Mouse (Mus musculus): ENCODE results near the gene Gcnt2. TPM values are rescaled to one million over a fixed set of nuclear protein-coding genes. Genes with fewer than 3 reads are reported as not detected.
A peak's percentile ranks its signal among the peaks of the same experiment; 100 is the strongest.
"Not testable (repeated sequence)": the region's sequence is repeated elsewhere in the genome, so short reads cannot be mapped to it uniquely, and the experiment has no call there.

The Gcnt2 gene
- polyA plus RNA-seq, 1 experiment from 2014 or later: 7.4 TPM

- Histone ChIP-seq H3K36me3 (replicated peaks; ENCODE audit: control insufficient read depth, insufficient read depth) (no peaks in the 10 kb centered on the region), H3K9me3 (ENCODE audit: control insufficient read depth, low read length) (no peaks in the 10 kb centered on the region), H3K27me3 (ENCODE audit: control insufficient read depth, insufficient read depth, low read length) (no peaks in the 10 kb centered on the region), H3K9ac (no peak overlapping the region), H3K4me3 (replicated peaks; ENCODE audit: low read length) (no peak overlapping the region), H3K27ac (no peak overlapping the region), H3K4me2 (replicated peaks) (no peak overlapping the region), H3K4me1 (replicated peaks; ENCODE audit: control insufficient read depth, insufficient read depth, low read length) (peaks cover 3% of the 10 kb centered on the region)
- DNase-seq (ENCODE audit: low spot score) (no peak), ATAC-seq (ENCODE audit: low FRiP score) (no peak)
- WGBS: 24% methylated on average over 8 of the region's 8 CpGs
Observed at GRCm38 (mm10) chr13:40994487-40995263, 135.1 kb downstream of the Gcnt2 start.

- not testable (repeated sequence) for ATAC-seq (ENCODE audit: low FRiP score); DNase-seq (ENCODE audit: low spot score); H3K9ac ChIP-seq; H3K27ac ChIP-seq; H3K4me3 ChIP-seq (replicated peaks; ENCODE audit: low read length); H3K4me2 ChIP-seq (replicated peaks); H3K9me3 ChIP-seq (ENCODE audit: control insufficient read depth, low read length); H3K27me3 ChIP-seq (ENCODE audit: control insufficient read depth, insufficient read depth, low read length); H3K36me3 ChIP-seq (replicated peaks; ENCODE audit: control insufficient read depth, insufficient read depth)
- H3K4me1 ChIP-seq (replicated peaks; ENCODE audit: control insufficient read depth, insufficient read depth, low read length): peaks cover 20% of the 10 kb centered on the region
- 93% methylated on average over 5 of the region's 5 CpGs for WGBS
Observed at GRCm38 (mm10) chr13:40998537-40998936, 139.0 kb downstream of the Gcnt2 start.

DNA sequence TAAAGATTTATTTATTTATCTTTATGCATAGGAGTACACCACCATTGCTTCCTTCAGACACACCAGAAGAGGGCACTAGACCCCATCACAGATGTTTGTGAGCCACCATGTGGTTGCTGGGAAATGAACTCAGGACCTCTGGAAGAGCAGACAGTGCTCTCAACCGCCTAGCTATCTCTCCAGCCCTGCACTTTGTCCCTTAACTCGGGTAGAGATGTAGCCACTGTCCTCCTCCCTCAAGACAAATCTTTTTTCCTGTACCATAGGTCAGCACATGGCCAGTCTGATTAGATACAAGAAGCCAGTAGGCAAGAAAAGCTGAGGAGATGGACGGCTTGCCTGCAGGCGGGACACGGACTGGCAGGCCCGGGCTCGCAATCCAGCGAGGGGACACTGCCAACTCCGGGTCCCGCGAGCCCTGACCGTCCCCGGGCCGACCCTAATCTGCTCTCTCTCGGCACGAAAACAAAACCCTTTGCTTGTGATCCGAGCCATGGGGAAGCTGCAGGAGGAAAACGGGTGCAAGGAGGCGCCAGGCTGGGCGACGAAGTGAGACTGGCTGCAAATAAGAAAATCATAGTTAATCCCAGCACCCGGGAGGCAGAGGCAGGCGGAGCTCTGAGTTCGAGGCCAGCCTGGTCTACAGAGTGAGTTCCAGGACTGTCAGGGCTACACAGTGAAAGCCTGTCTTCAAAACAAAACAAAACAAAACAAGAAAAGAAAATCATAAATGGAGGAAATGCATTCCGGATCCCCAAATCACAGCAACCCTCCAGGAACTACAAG, 140.8 kb downstream of the Gcnt2 start:
- peak; percentile 60 for ATAC-seq (ENCODE audit: low FRiP score)
- 2% methylated on average over 25 of the region's 25 CpGs for WGBS
- H3K4me1 ChIP-seq (replicated peaks; ENCODE audit: control insufficient read depth, insufficient read depth, low read length): peaks cover 20% of the 10 kb centered on the region
- H3K27ac ChIP-seq: peak overlapping the region; percentile 95
- peaks cover 10% of the 10 kb centered on the region for H3K36me3 ChIP-seq (replicated peaks; ENCODE audit: control insufficient read depth, insufficient read depth)
- H3K4me2 ChIP-seq (replicated peaks): peak overlapping the region; percentile 77
- no peaks in the 10 kb centered on the region for H3K9me3 ChIP-seq (ENCODE audit: control insufficient read depth, low read length)
- peak overlapping the region; percentile 86 for H3K4me3 ChIP-seq (replicated peaks; ENCODE audit: low read length)
- no peaks in the 10 kb centered on the region for H3K27me3 ChIP-seq (ENCODE audit: control insufficient read depth, insufficient read depth, low read length)
- peak; percentile 38 for DNase-seq (ENCODE audit: low spot score)
- peak overlapping the region; percentile 83 for H3K9ac ChIP-seq

DNA sequence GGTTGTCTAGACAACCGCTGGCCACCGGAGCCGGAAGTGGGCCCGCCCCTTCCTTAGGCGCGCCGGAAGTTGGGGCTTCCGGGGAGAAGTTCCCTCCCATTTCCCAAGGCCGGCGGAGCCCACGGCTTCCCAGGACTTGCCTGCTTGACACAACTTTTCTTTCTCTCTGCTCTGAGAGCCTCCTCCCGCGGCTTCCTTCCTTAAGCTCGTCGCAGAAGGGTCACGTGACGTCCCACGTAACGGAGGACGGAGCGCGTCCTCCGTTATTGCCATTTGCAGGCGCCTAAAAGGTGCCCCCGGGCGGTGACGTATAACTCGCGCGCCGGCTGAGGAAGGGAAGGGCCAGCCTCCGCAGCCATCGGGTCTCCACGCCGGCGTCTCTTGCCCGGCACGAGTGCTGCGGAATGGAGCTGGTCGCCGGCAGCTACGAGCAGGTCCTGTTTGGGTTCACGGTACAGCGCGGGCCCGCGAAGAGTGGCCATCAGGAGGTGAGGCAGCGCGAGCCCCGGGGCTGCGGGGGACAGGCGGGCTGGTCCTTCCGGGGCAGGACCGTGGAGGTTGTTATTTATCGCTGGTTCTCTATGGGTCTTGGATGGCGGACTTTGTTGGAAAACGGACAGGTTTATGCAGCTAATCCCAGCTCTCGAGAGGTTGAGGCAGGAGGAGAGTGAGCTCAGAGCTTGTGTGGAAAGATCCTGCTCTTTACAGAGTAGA, 141.5 kb downstream of the Gcnt2 start, which contains the start of gene Pak1ip1:
Pak1ip1 (plus strand) TSS at position 98 of the 714 bp plus-strand sequence.
- peaks cover 20% of the 10 kb centered on the region for H3K4me1 ChIP-seq (replicated peaks; ENCODE audit: control insufficient read depth, insufficient read depth, low read length)
- H3K9me3 ChIP-seq (ENCODE audit: control insufficient read depth, low read length): no peaks in the 10 kb centered on the region
- peak within 1 kb of the TSS; percentile 91 for H3K4me2 ChIP-seq (replicated peaks)
- peak within 1 kb of the TSS; percentile 83 for H3K9ac ChIP-seq
- WGBS: under 1% methylated on average over 58 of the region's 58 CpGs
- DNase-seq (ENCODE audit: low spot score) (peak; percentile 94), ATAC-seq (ENCODE audit: low FRiP score) (peak; percentile 97)
- H3K4me3 ChIP-seq (replicated peaks; ENCODE audit: low read length): peak within 1 kb of the TSS; percentile 86
- peak within 1 kb of the TSS; percentile 95 for H3K27ac ChIP-seq
- no peaks in the 10 kb centered on the region for H3K27me3 ChIP-seq (ENCODE audit: control insufficient read depth, insufficient read depth, low read length)
- H3K36me3 ChIP-seq (replicated peaks; ENCODE audit: control insufficient read depth, insufficient read depth): peaks cover 17% of the 10 kb centered on the region

DNA sequence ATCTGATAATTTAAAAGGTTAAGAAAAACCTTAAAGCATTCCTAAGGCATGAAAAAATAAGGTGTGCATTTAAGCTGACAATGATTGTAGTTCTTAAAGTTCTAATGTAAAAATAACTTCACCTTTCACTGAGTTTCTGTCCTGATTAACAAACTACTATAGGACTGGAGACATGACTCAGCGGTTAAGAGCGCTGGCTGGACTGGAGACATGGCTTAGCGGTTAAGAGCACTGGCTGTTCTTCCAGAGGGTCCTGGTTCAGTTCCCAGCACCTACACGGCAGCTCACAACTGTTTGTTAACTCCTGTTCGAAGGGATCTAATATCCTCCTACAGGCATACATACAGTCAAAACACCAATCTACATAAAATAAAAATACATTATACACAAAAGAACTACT, 142.4 kb downstream of the Gcnt2 start:
- Histone ChIP-seq H3K27ac (no peak overlapping the region), H3K27me3 (ENCODE audit: control insufficient read depth, insufficient read depth, low read length) (no peaks in the 10 kb centered on the region), H3K4me3 (replicated peaks; ENCODE audit: low read length) (peak overlapping the region; percentile 86), H3K9ac (no peak overlapping the region), H3K4me2 (replicated peaks) (peak overlapping the region; percentile 91), H3K9me3 (ENCODE audit: control insufficient read depth, low read length) (no peaks in the 10 kb centered on the region), H3K4me1 (replicated peaks; ENCODE audit: control insufficient read depth, insufficient read depth, low read length) (peaks cover 20% of the 10 kb centered on the region), H3K36me3 (replicated peaks; ENCODE audit: control insufficient read depth, insufficient read depth) (peaks cover 24% of the 10 kb centered on the region)
- ATAC-seq (ENCODE audit: low FRiP score) (no peak), DNase-seq (ENCODE audit: low spot score) (no peak)
- WGBS: 87% methylated on average over 5 of the region's 5 CpGs

GRCm38 (mm10) chr13:41006244-41006643, 146.7 kb downstream of the Gcnt2 start:
- no peak overlapping the region for H3K9ac ChIP-seq
- peaks cover 11% of the 10 kb centered on the region for H3K4me1 ChIP-seq (replicated peaks; ENCODE audit: control insufficient read depth, insufficient read depth, low read length)
- peaks cover 66% of the 10 kb centered on the region for H3K36me3 ChIP-seq (replicated peaks; ENCODE audit: control insufficient read depth, insufficient read depth)
- ATAC-seq (ENCODE audit: low FRiP score) (no peak), DNase-seq (ENCODE audit: low spot score) (no peak)
- no peaks in the 10 kb centered on the region for H3K27me3 ChIP-seq (ENCODE audit: control insufficient read depth, insufficient read depth, low read length)
- H3K4me3 ChIP-seq (replicated peaks; ENCODE audit: low read length): no peak overlapping the region
- 96% methylated on average over 4 of the region's 4 CpGs for WGBS
- H3K9me3 ChIP-seq (ENCODE audit: control insufficient read depth, low read length): no peaks in the 10 kb centered on the region
- H3K4me2 ChIP-seq (replicated peaks): no peak overlapping the region
- no peak overlapping the region for H3K27ac ChIP-seq

- Histone ChIP-seq H3K27me3 (ENCODE audit: control insufficient read depth, insufficient read depth, low read length) (no peaks in the 10 kb centered on the region), H3K9ac (no peak overlapping the region), H3K4me2 (replicated peaks) (no peak overlapping the region), H3K9me3 (ENCODE audit: control insufficient read depth, low read length) (no peaks in the 10 kb centered on the region), H3K4me3 (replicated peaks; ENCODE audit: low read length) (no peak overlapping the region), H3K4me1 (replicated peaks; ENCODE audit: control insufficient read depth, insufficient read depth, low read length) (no peaks in the 10 kb centered on the region), H3K27ac (no peak overlapping the region), H3K36me3 (replicated peaks; ENCODE audit: control insufficient read depth, insufficient read depth) (peaks cover 86% of the 10 kb centered on the region)
- ATAC-seq (ENCODE audit: low FRiP score) (no peak), DNase-seq (ENCODE audit: low spot score) (no peak)
- WGBS: 94% methylated on average over 10 of the region's 10 CpGs
Observed at GRCm38 (mm10) chr13:41008271-41008670, 148.7 kb downstream of the Gcnt2 start.

DNA sequence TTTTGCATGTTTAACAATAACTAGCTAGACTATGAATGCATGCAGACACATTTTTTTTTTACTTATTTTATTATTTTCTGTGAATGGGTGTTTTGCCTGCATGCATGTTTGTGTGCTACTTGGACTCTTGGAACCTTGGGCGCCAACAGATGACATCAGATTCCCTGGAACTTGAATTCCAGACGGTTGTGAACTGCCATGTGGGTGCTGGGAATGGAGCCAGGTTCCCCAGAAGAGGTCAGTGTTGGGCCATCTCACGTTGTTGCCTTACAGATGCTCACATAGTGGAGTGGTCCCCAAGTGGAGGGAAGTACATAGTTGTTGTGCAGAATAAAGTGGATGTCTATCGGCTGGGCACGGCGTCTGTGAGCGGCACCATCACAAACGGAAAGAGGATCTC, 149.4 kb downstream of the Gcnt2 start:
- no peak for DNase-seq (ENCODE audit: low spot score)
- Histone ChIP-seq H3K9ac (no peak overlapping the region), H3K27ac (no peak overlapping the region), H3K27me3 (ENCODE audit: control insufficient read depth, insufficient read depth, low read length) (no peaks in the 10 kb centered on the region), H3K4me3 (replicated peaks; ENCODE audit: low read length) (no peak overlapping the region), H3K4me2 (replicated peaks) (no peak overlapping the region), H3K9me3 (ENCODE audit: control insufficient read depth, low read length) (no peaks in the 10 kb centered on the region), H3K4me1 (replicated peaks; ENCODE audit: control insufficient read depth, insufficient read depth, low read length) (no peaks in the 10 kb centered on the region), H3K36me3 (replicated peaks; ENCODE audit: control insufficient read depth, insufficient read depth) (peaks cover 91% of the 10 kb centered on the region)
- WGBS: 84% methylated on average over 8 of the region's 8 CpGs
- ATAC-seq (ENCODE audit: low FRiP score): no peak
